Mouse (Mus musculus) adipocyte (in vitro differentiated cells): ENCODE data around the gene Jaml.

Experiments used
- DNase-seq: peaks from one replicate; pipeline ENCODE4 v3.0.0-alpha.2; 2016; ENCODE audit warnings: low spot score

The Jaml gene

GRCm38 (mm10) chr9:45083132-45083531 lies 4.1 kb downstream of the Jaml start:
- no peak for DNase-seq

GRCm38 (mm10) chr9:45084556-45084955 lies 5.6 kb downstream of the Jaml start:
- no peak for DNase-seq

- DNase-seq: no peak
Observed at GRCm38 (mm10) chr9:45085741-45086690, 7.0 kb downstream of the Jaml start.

GRCm38 (mm10) chr9:45088040-45088439 lies 9.1 kb downstream of the Jaml start:
- no peak for DNase-seq

- DNase-seq: no peak
Observed at GRCm38 (mm10) chr9:45090811-45091210, 11.8 kb downstream of the Jaml start.

GRCm38 (mm10) chr9:45092641-45093040 lies 13.7 kb downstream of the Jaml start:
- no peak for DNase-seq

GRCm38 (mm10) chr9:45095149-45095937 lies 16.4 kb downstream of the Jaml start:
- peak; percentile 3 for DNase-seq

- DNase-seq: no peak
Observed at GRCm38 (mm10) chr9:45097877-45098276, 18.9 kb downstream of the Jaml start.

GRCm38 (mm10) chr9:45098426-45098825 lies 19.4 kb downstream of the Jaml start:
- DNase-seq: no peak

- DNase-seq: no peak
Observed at GRCm38 (mm10) chr9:45102528-45102927, 23.5 kb downstream of the Jaml start.

- DNase-seq: no peak
Observed at GRCm38 (mm10) chr9:45103211-45103979, 24.4 kb downstream of the Jaml start.

- DNase-seq: no peak
Observed at GRCm38 (mm10) chr9:45105596-45106374, 26.8 kb downstream of the Jaml start.

- no peak for DNase-seq
Observed at GRCm38 (mm10) chr9:45115706-45116105, 36.7 kb downstream of the Jaml start.

- DNase-seq: no peak
Observed at GRCm38 (mm10) chr9:45116819-45117218, 37.8 kb downstream of the Jaml start.

GRCm38 (mm10) chr9:45117741-45118431 lies 38.9 kb downstream of the Jaml start, which contains the start of gene Scn2b:
Gene Scn2b, plus strand, starts transcription at chr9:45117782.
- DNase-seq: no peak

- DNase-seq: no peak
Observed at GRCm38 (mm10) chr9:45118552-45118951, 39.6 kb downstream of the Jaml start.

GRCm38 (mm10) chr9:45119316-45119953 lies 40.5 kb downstream of the Jaml start:
- DNase-seq: no peak

- DNase-seq: no peak
Observed at GRCm38 (mm10) chr9:45119954-45120530, 41.1 kb downstream of the Jaml start.

GRCm38 (mm10) chr9:45120567-45120966 lies 41.6 kb downstream of the Jaml start:
- no peak for DNase-seq

- DNase-seq: no peak
Observed at GRCm38 (mm10) chr9:45121001-45121400, 42.0 kb downstream of the Jaml start.
